Mouse (Mus musculus): ENCODE results near the gene Gm42906.

Gm42906 gene

DNA sequence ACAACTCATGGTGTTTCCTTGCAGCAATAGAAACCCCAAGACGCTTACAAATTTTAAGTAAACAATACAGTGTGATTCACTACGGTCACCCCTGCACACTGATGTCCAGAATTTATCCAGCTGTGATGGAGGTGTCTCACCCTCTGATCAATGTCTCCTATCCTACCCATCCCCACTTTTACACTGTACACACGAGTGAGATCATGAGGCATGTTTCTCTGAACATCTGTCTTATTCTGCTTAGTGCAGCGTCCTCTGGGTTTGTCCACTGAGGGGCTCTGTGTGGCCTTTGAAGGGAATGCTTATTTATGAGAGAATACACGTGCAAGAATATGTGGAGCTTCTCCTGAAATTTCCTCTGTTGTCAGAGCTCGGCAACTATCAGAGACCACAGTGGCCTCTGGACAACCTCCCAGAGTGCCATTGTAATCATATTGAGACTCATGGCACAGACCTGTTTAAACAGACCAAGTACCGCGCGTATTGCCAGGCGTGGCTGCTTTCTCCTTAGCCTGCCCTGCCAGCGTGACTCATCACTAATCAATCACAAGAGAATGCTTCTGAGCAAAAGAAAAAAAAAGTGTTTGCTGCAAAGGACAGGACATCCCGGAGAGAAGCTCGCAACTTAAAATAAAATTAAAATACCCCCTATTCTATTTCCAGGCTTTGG is 231.2 kb downstream of the Gm42906 start:
- in situ Hi-C loops (cut with MboI; ENCODE audit: unreplicated experiment in 2 of 2): no loop called here

DNA sequence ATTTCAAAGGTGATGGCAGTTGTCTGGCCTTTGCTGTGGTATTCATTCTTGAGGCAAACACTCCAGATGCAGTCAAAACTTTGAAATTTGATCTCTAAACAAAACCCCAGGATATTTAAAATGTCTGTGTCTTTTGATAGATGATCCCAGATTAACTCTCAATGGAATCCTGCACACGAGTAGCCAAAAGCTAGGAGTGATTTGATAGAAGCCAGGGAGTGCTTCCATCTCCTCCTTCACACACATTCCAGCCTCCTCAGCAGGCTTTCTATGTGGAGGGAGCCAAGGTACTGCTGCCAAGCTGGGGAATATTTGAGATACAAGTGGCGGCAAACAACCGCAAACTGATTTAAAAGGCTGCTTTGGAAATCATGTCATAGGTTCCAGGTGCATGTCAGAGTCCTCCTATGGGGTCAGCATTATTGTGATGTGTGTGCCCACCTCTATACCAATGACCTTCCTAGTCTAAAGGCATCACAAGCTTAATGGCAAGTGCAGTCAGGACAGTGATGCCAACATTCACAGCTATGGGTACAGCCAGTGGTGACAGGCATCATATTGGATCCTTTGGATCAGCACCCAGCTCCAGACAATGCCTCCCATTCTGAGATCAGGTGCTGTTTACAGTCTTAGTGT is 234.0 kb downstream of the Gm42906 start:
- in situ Hi-C loops (cut with MboI; ENCODE audit: unreplicated experiment in 2 of 2): no loop called here

- in situ Hi-C loops (cut with MboI; ENCODE audit: unreplicated experiment in 2 of 2): no loop called here
Measured at GRCm38 (mm10) chr5:151192266-151192665, 235.7 kb downstream of the Gm42906 start.

GRCm38 (mm10) chr5:151190764-151191163 is 237.2 kb downstream of the Gm42906 start:
- in situ Hi-C loops (cut with MboI; ENCODE audit: unreplicated experiment in 2 of 2): no loop called here

DNA sequence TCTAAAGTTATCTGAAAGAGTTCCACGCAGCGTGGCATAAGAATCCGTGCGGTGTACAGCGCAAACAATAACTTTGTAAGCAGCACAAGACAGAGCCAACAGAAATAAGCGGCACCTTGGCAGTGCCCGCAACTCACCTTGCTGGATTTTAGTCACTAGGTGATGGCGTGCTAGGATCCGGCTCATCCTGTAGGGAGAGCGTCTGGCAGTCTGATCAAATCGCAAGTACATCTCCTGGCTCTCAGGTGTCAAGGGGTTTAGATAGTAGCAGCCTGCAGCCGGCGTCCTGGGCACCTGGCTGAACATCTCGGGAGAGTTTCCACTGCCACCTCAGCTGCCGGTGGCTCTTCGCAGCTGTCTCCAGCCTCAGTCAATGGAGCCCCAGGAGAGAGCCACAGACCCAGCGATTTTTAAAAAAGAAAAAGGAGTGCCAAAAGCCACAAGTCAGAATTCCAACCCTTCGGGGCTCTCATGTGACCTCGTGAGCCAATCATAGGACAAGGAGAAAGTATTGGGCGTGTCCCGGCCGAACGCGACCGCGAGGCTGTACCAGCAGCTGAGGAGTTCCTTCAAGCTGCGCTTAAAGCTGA is 238.1 kb downstream of the Gm42906 start:
- in situ Hi-C loops (cut with MboI; ENCODE audit: unreplicated experiment in 2 of 2): no loop called here

- in situ Hi-C loops (cut with MboI; ENCODE audit: unreplicated experiment in 2 of 2): no loop called here
Measured at GRCm38 (mm10) chr5:151189321-151189720, 238.6 kb downstream of the Gm42906 start.

- in situ Hi-C loops (cut with MboI; ENCODE audit: unreplicated experiment in 2 of 2): no loop called here
Measured at GRCm38 (mm10) chr5:151188659-151189058, 239.3 kb downstream of the Gm42906 start.

DNA sequence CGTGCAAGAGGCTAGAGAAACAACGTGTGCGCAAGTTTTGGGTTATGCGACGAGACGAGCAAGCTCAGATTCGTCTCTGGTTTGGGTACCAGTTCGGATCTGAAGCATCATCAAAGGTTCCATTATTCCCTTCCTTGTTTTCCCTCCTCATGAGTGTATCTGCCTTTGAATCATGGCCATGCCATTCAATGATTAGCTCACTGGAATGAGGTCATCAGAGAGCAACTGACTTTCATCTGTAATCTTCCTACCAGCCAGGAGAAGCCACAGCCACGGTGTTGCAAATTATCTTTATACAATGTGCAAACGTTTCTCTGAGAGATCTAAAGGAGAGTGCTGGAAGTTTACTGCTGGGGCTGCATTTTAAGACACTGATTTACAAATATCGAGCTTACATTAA is 240.6 kb downstream of the Gm42906 start:
- in situ Hi-C loops (cut with MboI; ENCODE audit: unreplicated experiment in 2 of 2): no loop called here

DNA sequence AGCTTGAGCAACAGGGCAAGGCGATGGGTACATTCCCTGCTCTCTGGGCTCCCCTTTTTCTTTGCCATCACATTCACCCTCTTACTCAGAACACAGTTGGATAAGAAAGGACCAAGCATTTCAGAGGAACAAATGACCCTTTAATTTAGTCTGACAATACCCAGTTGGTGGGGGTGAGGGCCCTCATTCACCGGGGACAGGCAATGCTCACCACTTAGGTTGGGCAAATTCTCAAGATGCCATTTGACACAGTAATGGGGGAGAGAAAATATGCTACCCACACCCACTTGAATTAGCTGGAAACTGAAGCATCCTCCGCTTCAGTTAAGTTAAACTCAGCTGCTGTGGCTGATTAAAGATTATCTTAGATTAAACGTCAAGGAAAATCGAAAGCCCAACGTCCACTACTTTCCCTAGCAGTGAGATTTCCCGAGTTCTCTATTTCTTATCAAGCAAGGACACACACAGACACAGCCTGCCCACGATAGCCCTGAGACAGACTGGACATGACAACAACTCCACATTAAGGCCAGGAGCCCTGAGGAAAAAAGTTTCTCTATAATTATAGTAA is 242.6 kb downstream of the Gm42906 start:
- in situ Hi-C loops (cut with MboI; ENCODE audit: unreplicated experiment in 2 of 2): no loop called here

DNA sequence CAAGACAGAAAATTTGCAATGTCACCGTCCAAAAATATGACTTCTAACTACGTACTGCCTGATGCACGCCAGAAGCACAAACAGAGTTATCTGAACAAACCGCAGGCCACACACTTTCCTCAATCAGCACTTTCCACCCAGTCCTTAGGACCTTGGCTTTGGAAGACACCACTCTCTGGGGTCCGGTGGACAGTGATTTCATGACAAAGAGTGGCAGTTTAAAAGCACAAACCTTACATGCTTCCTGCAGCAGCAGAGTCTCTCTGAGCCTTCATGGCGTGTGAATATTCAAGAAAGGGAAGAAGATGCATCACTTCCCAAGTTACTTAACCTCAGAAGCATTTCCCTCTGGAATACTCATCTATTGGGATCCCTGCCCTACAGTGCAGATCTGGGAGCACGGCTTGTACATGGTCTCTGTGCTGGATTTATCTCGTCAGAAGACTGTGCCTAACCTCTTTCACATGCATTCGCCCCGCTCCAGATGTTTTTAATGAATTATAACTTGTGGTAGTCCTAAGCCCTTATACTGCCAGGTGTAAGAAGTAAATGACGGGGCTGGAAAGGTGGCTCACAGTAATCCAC is 244.2 kb downstream of the Gm42906 start:
- in situ Hi-C loops (cut with MboI; ENCODE audit: unreplicated experiment in 2 of 2): no loop called here

- in situ Hi-C loops (cut with MboI; ENCODE audit: unreplicated experiment in 2 of 2): no loop called here
Measured at GRCm38 (mm10) chr5:151181288-151181687, 246.7 kb downstream of the Gm42906 start.

DNA sequence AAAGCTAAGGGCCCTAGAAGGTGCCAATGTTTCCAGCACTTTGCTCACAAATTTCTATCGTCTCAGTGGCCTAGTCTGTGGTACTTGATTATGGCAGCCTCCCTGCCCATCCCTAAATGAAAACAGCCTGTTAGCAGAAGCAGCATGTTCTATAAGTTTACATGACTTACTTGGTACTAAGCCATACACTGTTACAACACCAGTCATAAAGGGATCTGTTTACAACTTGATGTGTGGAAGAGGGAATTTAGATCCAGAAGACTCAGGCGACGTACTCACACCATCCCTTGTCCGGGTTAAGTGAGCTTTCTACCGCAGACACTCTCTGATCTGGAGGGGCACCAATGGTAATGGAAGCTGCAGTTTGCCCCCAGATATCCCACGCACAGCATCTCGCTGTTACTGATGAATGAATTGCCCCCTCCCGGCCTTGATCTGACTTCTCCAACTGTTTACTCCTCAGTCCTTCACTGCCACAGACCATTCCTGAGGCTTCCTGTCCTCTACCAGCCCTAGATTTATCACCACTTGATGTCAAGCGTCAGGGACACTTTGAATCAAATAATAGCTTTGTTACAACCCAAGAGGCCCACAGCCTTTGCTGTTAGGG is 247.7 kb downstream of the Gm42906 start:
- in situ Hi-C loops (cut with MboI; ENCODE audit: unreplicated experiment in 2 of 2): no loop called here

DNA sequence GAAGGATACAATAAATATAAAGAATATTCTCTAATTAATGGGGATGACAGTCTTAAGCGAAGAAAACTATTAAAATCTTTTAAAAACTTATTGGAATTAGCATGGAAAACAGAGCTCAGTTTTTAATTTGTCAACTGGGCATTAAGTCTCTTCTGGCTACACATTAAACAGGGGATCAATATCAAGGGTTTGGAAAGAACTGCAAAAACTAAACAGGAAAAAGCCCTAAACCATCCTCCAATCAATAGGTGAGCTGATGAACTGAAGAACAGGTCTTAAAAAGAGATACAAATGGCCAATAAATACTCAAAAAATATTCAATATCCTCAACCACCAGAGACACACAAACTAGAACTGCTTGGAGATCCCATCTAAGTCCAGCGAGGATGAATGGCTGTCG is 250.8 kb downstream of the Gm42906 start:
- in situ Hi-C loops (cut with MboI; ENCODE audit: unreplicated experiment in 2 of 2): no loop called here

DNA sequence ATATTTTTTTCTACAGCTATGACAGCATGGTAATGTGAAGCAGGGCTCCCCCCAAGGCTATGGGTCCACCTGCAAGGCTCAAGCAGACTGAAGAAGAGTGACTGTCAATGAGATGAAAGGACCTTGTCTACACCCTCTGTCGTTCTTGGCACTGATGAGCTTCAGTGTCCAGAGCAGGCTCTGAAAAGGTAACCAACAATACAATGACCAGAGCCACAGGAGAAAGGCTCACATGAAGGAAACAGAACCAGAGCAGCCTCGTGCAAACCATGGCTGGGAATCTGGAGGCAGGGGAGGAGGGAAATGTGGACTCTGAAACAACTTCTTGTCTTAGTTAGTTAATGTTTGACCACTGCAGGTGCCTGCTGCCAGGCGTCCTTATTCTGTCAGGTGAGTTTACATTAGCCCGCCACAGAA is 252.1 kb downstream of the Gm42906 start:
- in situ Hi-C loops (cut with MboI; ENCODE audit: unreplicated experiment in 2 of 2): no loop called here

DNA sequence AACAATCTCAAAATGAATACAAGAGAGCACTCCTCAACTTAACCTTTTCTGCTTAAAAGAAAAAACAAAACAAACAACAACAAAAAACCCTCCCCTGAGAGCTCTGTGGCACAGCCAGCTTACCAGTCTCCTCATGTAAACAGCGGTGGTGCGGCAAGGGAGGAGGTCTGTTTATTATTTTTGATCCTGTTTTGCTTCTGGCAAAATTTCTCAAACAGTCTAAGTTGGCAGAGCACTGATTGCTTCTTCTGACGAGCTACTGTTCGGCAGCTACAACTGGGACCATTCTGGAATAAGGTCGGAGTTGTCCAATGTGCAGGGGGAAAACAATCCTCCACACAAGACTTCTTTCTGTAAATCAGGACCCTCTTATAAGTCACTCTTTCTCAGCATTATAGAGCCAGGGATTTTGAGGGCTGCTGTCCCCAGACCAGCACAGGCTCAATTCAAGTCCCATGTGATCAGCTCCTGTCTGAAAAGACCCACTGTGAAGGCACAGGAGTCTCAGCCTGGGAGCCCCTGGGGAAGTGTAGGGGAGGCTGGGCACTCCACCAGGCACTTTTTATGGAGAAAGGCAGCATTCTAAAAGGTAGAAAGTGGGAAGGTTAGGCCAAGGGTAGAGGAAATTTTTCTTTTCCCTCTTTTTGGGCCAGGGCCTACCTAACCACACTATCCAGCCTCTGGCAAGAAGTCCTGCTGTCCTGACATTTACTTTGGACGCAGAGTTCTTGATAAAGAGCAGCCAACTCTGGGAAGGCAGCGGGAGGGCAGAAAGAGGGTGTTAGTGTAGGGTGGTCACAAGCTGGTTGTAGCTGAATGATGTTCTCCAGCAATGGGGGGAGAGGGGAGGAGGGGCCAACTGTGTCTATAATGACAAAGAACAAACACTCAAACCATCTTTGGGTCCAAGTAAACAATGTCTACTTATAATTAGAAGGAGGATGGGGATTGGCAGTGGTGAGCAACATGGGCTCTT is 253.2 kb downstream of the Gm42906 start:
- in situ Hi-C loops (cut with MboI; ENCODE audit: unreplicated experiment in 2 of 2): no loop called here

DNA sequence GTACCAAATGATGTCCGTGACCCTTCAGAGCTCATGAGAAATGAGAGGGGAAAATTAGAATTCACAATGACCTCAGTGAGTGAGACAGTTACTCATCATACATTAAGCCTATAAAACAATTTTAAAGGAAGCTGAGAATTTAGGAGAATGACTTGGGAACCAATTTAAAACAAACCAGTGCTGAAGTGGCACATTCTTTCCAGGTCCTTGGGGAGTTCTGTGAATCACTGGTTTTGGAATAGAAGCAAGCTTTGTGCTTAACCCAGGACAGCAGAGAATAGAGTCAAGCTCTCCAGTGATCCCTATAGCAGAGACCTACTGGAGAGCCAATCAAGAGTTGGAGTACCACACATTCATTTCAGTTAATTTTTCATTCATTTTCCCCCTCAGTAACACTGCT is 254.2 kb downstream of the Gm42906 start:
- in situ Hi-C loops (cut with MboI; ENCODE audit: unreplicated experiment in 2 of 2): no loop called here

GRCm38 (mm10) chr5:151170168-151170750 is 257.7 kb downstream of the Gm42906 start:
- in situ Hi-C loops (cut with MboI; ENCODE audit: unreplicated experiment in 2 of 2): no loop called here

GRCm38 (mm10) chr5:151168191-151168590 is 259.8 kb downstream of the Gm42906 start:
- in situ Hi-C loops (cut with MboI; ENCODE audit: unreplicated experiment in 2 of 2): no loop called here

GRCm38 (mm10) chr5:151167641-151168040 is 260.3 kb downstream of the Gm42906 start:
- in situ Hi-C loops (cut with MboI; ENCODE audit: unreplicated experiment in 2 of 2): no loop called here

Measured in v-Abl transformed pro-B cells (cell line).